Mouse (Mus musculus) heart, embryonic 11.5 days (tissue): ENCODE results near the gene Olfr1278. TPM values are rescaled to one million over a fixed set of nuclear protein-coding genes. Genes with fewer than 3 reads are reported as not detected.

Source experiments
- polyA plus RNA-seq: library from polyadenylated mRNA; unstranded; fragments of >200 nt; fragmentation: Nextera tagmentation; extraction: Ambion mirVana; gene quantifications from 2 replicates; pipeline ENCODE4 v1.2.1, GENCODE M21; 2014

Olfr1278 gene
- polyA plus RNA-seq, 1 experiment from 2014 or later = not detected

Other genes with a start within 250 kb of the Olfr1278 start
- not detected in 2 replicates for gene Gm13941, start 184.2 kb upstream of the Olfr1278 start, polyA plus RNA-seq
- not detected in 2 replicates for gene Gm15130, start 137.2 kb upstream of the Olfr1278 start, polyA plus RNA-seq
- not detected in 2 replicates for gene 4930430A15Rik, start 60.5 kb upstream of the Olfr1278 start, polyA plus RNA-seq
- not detected in 2 replicates for gene Olfr1275, start 54.9 kb upstream of the Olfr1278 start, polyA plus RNA-seq
- not detected in 2 replicates for gene Olfr1276, start 35.6 kb upstream of the Olfr1278 start, polyA plus RNA-seq
- not detected in 2 replicates for gene Olfr1277, start 16.0 kb upstream of the Olfr1278 start, polyA plus RNA-seq
- gene Olfr1279, start 10.5 kb downstream of the Olfr1278 start, polyA plus RNA-seq = not detected in 2 replicates
- gene Olfr1280, start 23.9 kb downstream of the Olfr1278 start, polyA plus RNA-seq = not detected in 2 replicates
- not detected in 2 replicates for gene Olfr1281, start 36.4 kb downstream of the Olfr1278 start, polyA plus RNA-seq
- gene Olfr1282, start 45.9 kb downstream of the Olfr1278 start, polyA plus RNA-seq = not detected in 2 replicates
- not detected in 2 replicates for gene Olfr1283, start 76.7 kb downstream of the Olfr1278 start, polyA plus RNA-seq
- gene Olfr1284, start 85.4 kb downstream of the Olfr1278 start, polyA plus RNA-seq = not detected in 2 replicates
- not detected in 2 replicates for gene Olfr1286, start 133.0 kb downstream of the Olfr1278 start, polyA plus RNA-seq
- gene Olfr1287, start 159.0 kb downstream of the Olfr1278 start, polyA plus RNA-seq = not detected in 2 replicates
- not detected in 2 replicates for gene Olfr1288, start 184.0 kb downstream of the Olfr1278 start, polyA plus RNA-seq
- not detected in 2 replicates for gene Olfr1289, start 190.7 kb downstream of the Olfr1278 start, polyA plus RNA-seq
- gene Olfr1290, start 203.7 kb downstream of the Olfr1278 start, polyA plus RNA-seq = 0.28 TPM in 1 of 2 replicates, not detected in the other
- 0.04 and 0.13 TPM in 2 replicates for gene Olfr1291-ps1, start 207.0 kb downstream of the Olfr1278 start, polyA plus RNA-seq
- not detected in 2 replicates for gene Olfr1293-ps, start 235.1 kb downstream of the Olfr1278 start, polyA plus RNA-seq